21 mouse cellular contexts compared by ENCODE assay signal in genomic region chr1:143351388-143351787, GRCm38 (mm10).
DNase-seq lines count a peak whose midpoint lies in the region; ATAC-seq lines count a peak whose summit lies in the region.
"Had no signal": no experiment of that assay in that cellular context is flagged by ENCODE, and none has a peak within 500 bp of the region (broad histone marks: within the 10 kb centered on the region; RNA-seq: fewer than 3 reads in every experiment).

No protein-coding gene starts in this region.

- H3K36me3 ChIP-seq in midbrain, embryonic 11.5 days (ENCODE audit: control insufficient read depth, insufficient read depth, low read length) = no peaks in the 10 kb centered on the region
- no peaks in the 10 kb centered on the region for H3K36me3 ChIP-seq in midbrain, embryonic 13.5 days
- H3K36me3 ChIP-seq: G1E had no signal

- no peak overlapping the region for H3K9ac ChIP-seq in midbrain, embryonic 11.5 days (ENCODE audit: low read length)
- H3K9ac ChIP-seq in midbrain, embryonic 13.5 days (replicated peaks) = no peak overlapping the region

- H3K4me2 ChIP-seq in midbrain, embryonic 11.5 days = no peak overlapping the region
- no peak overlapping the region for H3K4me2 ChIP-seq in midbrain, embryonic 13.5 days (replicated peaks)

- peak; percentile 52 for DNase-seq in heart, adult 11 months
- no peak for DNase-seq in heart, adult 9 months (ENCODE audit: low spot score in 2 of 2)
- no peak for DNase-seq in midbrain, embryonic 11.5 days (ENCODE audit: low spot score, missing footprints)
- DNase-seq in retina, postnatal 1 day = peak; percentile 14
- no peak for DNase-seq in retina, embryonic 14.5 days (ENCODE audit: low spot score)
- DNase-seq: adrenal gland, adult 2 months; adrenal gland, adult 8-10 months; adrenal gland, postnatal 10 days; adrenal gland, postnatal 14 days; adrenal gland, postnatal 25 days; adrenal gland, postnatal 36 days; B cell, adult 2 months; cerebellum, adult 11 months; cerebellum, adult 11-12 months; cerebellum, adult 18-20 months had no signal

- WGBS in midbrain, embryonic 11.5 days = 84% methylated on average over 1 of the region's 1 CpGs
- 65% methylated on average over 1 of the region's 1 CpGs for WGBS in midbrain, embryonic 13.5 days

- no peaks in the 10 kb centered on the region for H3K27me3 ChIP-seq in midbrain, embryonic 11.5 days (ENCODE audit: control insufficient read depth, insufficient read depth, low read length)
- H3K27me3 ChIP-seq in midbrain, embryonic 13.5 days = no peaks in the 10 kb centered on the region
- H3K27me3 ChIP-seq: CH12.LX, Patski had no signal

- H3K4me1 ChIP-seq in midbrain, embryonic 11.5 days (ENCODE audit: control insufficient read depth, insufficient read depth, low read length) = no peaks in the 10 kb centered on the region
- no peaks in the 10 kb centered on the region for H3K4me1 ChIP-seq in midbrain, embryonic 13.5 days (replicated peaks)

- H3K27ac ChIP-seq in midbrain, embryonic 11.5 days (ENCODE audit: low read depth, low read length) = no peak overlapping the region
- H3K27ac ChIP-seq in midbrain, embryonic 13.5 days = no peak overlapping the region

- H3K9me3 ChIP-seq in midbrain, embryonic 11.5 days (ENCODE audit: control insufficient read depth, low read length) = no peaks in the 10 kb centered on the region
- H3K9me3 ChIP-seq in midbrain, embryonic 13.5 days = no peaks in the 10 kb centered on the region
- H3K9me3 ChIP-seq: G1E had no signal

- H3K4me3 ChIP-seq in midbrain, embryonic 11.5 days (ENCODE audit: low read depth, low read length) = no peak overlapping the region
- no peak overlapping the region for H3K4me3 ChIP-seq in midbrain, embryonic 13.5 days (replicated peaks)

- ATAC-seq in midbrain, embryonic 11.5 days (ENCODE audit: low FRiP score) = 0 out of 2 replicates have a peak, but pooled peaks have one; percentile 52
- ATAC-seq in midbrain, embryonic 13.5 days = no peak
- ATAC-seq: activated CD4-positive, CD25-positive, alpha-beta regulatory T cell, adult 4 months; CD4-positive, CD25-positive, alpha-beta regulatory T cell, adult 4 months; Patski had no signal

Comparison
In these comparisons a context has a peak if more than half of its experiments do, and no peak if none do; other contexts are left out.
1. DNase-seq: peak in heart, adult 11 months (single experiment) and retina, postnatal 1 day (single experiment); none in heart, adult 9 months (0 of 2), midbrain, embryonic 11.5 days (single experiment) and retina, embryonic 14.5 days (single experiment).